Mouse (Mus musculus) adrenal gland, adult 2 months (tissue): Measurements from ENCODE around the gene Gm20715. TPM values are rescaled to one million over a fixed set of nuclear protein-coding genes. Genes with fewer than 3 reads are reported as not detected.
"Not testable (repeated sequence)": the region's sequence is repeated elsewhere in the genome, so short reads cannot be mapped to it uniquely, and the experiment has no call there.

ENCODE experiments used
- DNase-seq: peaks from one replicate; pipeline ENCODE4 v3.0.0; 2021
- polyA plus RNA-seq: library from polyadenylated mRNA; depleted of rRNA; stranded (reverse); fragments of >200 nt; gene quantifications from 2 replicates; pipeline ENCODE4 v1.2.3, GENCODE M21; 2012; rRNA removed
- total RNA-seq, 2 experiments: library from RNA; stranded (reverse); gene quantifications; 2 replicates each; pipeline ENCODE4 v1.2.3; 2021

Gm20715 gene
- total and polyA plus RNA-seq, 3 experiments = not detected

DNA sequence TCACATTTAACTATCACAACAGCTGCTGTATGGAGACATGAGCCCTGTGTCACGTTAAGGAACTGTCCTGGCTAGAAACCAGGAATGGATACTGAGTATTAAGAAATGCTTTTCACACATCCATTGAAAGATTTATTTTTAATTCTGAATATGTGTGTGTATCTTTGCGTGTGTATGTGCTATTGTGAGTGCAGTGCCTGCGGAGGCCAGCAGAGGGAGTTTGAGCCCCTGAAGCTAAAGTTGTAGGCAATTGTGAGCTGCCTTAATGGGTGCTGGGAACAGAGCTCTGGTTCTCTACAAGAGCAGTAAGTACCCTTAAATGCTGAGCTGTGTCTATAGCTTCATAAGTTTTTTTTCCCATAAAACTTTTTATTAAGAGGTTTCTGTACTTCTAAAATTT lies 19.3 kb downstream of the Gm20715 start:
- DNase-seq = no peak

DNA sequence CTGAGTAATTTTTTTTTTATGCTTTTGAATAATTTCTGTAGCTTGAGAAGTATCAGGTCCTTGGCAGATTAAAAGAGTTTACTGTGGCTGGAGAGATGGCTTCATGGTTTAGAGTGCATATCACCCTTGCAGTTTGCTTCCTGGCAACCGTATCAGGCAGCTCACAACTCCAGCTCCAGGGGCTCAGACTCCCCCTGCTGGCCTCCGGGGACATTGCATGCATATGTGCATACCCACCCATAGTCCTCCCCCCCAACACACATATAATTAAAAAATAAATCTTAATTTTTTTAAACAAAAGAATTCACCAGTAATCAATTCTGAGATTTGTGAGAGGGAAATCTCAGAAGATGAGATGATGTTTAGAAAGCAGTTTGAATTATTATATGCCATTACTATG lies 20.3 kb downstream of the Gm20715 start:
- peak; percentile 21 for DNase-seq

DNA sequence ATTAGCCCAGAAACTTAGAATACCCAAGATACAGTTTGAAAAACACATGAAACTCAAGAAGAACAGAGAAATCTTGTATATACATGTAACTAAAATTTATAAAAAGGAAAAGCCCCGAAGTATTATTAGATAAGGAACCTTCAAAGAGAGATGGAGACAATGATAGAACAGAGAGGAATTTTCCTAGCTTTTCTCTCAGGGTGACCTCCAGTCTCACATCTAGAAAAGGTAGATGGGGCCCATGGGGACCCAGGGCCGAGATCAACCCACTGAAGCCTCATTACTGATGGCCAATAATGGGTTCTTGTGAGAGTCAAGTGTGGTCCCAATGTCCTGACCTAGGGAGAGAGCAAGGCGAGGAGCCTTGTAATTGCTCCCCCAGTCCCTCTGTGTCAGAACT lies 28.3 kb downstream of the Gm20715 start, which contains the start of gene Olfr1344:
TSS of gene Olfr1344 (plus strand) at position 301 of the 400 bp plus-strand sequence.
- no peak for DNase-seq

DNA sequence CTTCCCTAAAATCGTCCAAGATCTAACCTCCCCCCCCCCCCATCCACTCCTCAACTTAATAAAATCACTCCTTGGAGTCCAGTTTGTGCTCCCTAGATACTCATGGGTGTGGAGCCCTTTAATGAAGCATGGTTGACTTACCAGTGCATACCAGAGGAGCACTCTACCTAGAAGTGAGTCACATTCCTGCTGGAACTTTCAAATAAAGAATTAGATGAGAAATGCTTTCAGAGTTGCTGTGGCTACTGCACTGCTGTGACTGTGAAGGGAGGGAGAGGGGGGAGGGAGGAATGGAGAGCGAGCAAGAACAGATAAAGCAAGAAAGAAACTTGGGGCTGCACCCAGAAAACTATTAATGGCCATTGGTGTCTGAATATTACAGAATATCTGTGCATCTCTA lies 31.1 kb downstream of the Gm20715 start:
- DNase-seq = no peak

DNA sequence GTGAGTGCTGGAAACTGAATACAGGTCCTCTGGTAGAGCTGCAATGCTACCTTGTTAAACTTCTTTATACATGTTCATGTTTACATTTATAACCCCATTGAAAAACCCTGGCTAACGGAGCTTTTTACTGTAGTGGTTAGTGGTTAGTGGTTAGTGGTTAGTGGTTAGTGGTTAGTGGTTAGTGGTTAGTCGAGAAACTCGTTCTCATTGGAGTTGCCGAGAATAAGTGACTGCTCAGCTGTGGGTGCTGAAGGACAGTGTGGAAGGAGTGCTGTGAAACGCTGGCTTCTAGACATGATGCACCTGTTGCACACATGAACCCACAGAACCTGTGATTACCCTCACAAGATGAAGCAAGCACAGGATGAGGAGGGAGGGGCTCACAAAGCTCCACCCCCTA lies 37.7 kb downstream of the Gm20715 start:
- DNase-seq = no peak

DNA sequence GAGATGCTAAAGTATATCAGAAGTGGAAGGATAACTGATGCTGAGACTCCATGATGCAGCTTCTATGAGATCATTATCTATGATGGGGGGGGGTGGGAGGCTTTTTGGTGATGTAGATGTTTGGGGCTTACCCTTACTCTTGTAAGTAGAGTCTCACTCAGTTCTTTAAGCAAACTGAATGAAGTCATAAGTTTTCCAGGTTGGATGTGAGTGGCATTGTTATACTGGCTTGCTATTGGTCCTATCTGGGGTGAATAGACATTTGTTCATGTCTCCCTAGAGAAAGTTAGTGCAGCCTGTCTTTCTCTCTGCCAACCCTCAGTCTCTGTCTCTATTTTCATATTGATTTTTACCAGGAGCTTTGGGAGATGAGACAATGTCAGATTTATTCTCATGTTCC lies 45.8 kb downstream of the Gm20715 start, which contains the start of gene Olfr1336:
TSS of gene Olfr1336 (plus strand) at position 301 of the 400 bp plus-strand sequence.
- no peak for DNase-seq

DNA sequence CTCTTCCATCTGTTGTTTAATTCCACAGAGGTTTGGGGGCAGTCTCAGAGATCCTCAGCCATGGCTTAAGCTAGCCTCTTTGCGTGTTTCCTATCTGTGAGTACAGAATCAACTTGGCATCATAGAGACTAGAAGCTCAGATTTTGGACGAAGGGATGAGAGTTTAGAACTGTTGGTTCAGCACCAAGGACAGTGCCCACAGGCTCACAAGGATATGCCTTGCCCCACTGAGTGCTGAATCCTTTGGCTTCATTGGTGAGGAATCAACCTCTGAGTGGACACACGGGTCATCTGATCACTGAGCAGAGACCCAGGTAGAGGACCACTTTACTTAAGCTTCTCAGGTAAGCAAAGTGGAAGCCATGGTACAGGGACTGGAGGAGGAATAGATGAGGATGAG lies 46.3 kb downstream of the Gm20715 start:
- no peak for DNase-seq

DNA sequence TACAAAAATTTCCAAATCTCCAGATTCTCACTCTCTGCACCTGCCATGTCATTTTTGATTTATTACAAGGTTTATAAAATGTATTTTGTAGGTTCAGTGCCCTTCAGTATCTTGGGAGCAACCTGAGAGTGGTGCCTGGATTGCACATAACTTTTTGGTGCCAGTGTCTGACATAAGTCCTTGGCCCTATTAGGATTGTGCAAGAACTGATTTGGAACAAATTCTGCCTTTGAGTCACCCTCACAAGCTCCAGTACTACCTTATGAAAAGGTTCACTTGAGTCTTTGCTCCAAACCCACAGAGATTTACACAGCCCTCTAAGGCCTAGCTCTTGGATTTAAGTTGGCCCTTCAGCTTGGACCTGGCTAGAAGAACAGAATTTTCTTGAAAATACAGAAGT lies 56.9 kb downstream of the Gm20715 start, which contains the start of gene Olfr1346:
TSS of gene Olfr1346 (plus strand) at position 151 of the 400 bp plus-strand sequence.
- peak; percentile 15 for DNase-seq

DNA sequence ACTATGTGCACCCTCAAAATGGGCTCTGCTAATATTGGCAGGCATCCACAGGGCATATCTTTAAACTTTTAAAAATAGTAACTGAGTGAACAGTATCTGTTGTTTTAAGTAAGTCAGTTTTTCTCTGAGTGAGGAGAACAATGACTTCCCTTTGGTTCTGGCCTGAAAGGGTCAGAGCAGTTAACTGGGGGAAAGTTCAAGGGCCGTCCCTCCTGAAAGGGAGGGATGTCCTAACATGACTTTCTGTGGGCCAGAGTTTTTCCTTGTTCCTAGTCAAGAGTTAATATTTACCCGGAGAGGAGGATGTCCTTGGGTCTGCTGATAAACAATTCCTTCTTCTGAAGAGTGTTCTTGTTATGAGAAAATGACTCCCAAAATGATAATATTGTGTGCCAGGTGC lies 67.6 kb downstream of the Gm20715 start:
- DNase-seq = not testable (repeated sequence)

DNA sequence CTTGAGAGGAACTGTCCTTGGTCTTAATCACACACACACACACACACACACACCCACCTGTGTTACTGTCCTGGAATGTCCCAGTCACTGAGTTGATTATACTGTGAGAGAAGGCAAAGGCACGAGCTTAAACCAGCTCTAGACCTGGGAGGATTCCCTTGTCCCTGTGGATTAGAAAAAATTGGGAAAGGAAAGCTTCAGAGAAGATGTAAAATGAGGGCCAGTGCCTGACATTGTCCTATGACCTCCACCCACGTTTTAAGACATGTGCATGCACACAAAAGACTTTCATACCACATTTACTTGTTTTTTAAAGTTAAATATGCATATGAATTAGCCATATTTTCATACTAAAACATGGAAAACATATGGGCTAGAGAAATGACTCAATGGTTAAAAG lies 76.8 kb downstream of the Gm20715 start, which contains the start of gene Olfr5:
TSS of gene Olfr5 (minus strand) at position 101 of the 400 bp plus-strand sequence.
- DNase-seq = no peak

Other genes with a start within 250 kb of the Gm20715 start
- 10 to 100 TPM; 22.5 to 31.1 TPM for gene Zfp444, start 238.1 kb upstream of the Gm20715 start, total RNA-seq
- gene Zfp444, start 238.1 kb upstream of the Gm20715 start, polyA plus RNA-seq = 50.7 and 61.8 TPM in 2 replicates
- gene Galp, start 213.2 kb upstream of the Gm20715 start, total RNA-seq = not detected
- not detected in 2 replicates for gene Galp, start 213.2 kb upstream of the Gm20715 start, polyA plus RNA-seq
- gene Zscan5b, start 188.0 kb upstream of the Gm20715 start, total RNA-seq = not detected
- gene Zscan5b, start 188.0 kb upstream of the Gm20715 start, polyA plus RNA-seq = not detected in 2 replicates
- not detected for gene Epp13, start 157.6 kb upstream of the Gm20715 start, total RNA-seq
- not detected in 2 replicates for gene Epp13, start 157.6 kb upstream of the Gm20715 start, polyA plus RNA-seq
- gene Zfp667, start 123.7 kb upstream of the Gm20715 start, total RNA-seq = 1 to 10 TPM; 6.5 to 6.6 TPM
- 0.37 and 0.45 TPM in 2 replicates for gene Zfp667, start 123.7 kb upstream of the Gm20715 start, polyA plus RNA-seq
- gene Zfp583, start 79.0 kb upstream of the Gm20715 start, total RNA-seq = 1 to 10 TPM; 2.5 to 3.5 TPM
- gene Zfp583, start 79.0 kb upstream of the Gm20715 start, polyA plus RNA-seq = 0.52 and 1.5 TPM in 2 replicates
- gene Gm3854, start 66.5 kb upstream of the Gm20715 start, total RNA-seq = 1 to 10 TPM in 1 of 2 experiments, under 1 TPM in 1; 0.58 to 1.0 TPM
- gene Gm3854, start 66.5 kb upstream of the Gm20715 start, polyA plus RNA-seq = 0.06 TPM in 1 of 2 replicates, not detected in the other
- 1 to 10 TPM; 1.9 to 3.0 TPM for gene Zfp78, start 47.0 kb upstream of the Gm20715 start, total RNA-seq
- 0.02 and 0.20 TPM in 2 replicates for gene Zfp78, start 47.0 kb upstream of the Gm20715 start, polyA plus RNA-seq
- 1 to 10 TPM; 1.4 to 2.5 TPM for gene Zfp28, start 27.0 kb upstream of the Gm20715 start, total RNA-seq
- 1.1 and 1.3 TPM in 2 replicates for gene Zfp28, start 27.0 kb upstream of the Gm20715 start, polyA plus RNA-seq
- under 1 TPM; 0.37 to 0.97 TPM for gene Smim17, start 11.6 kb upstream of the Gm20715 start, total RNA-seq
- 0.03 TPM in 2 replicates for gene Smim17, start 11.6 kb upstream of the Gm20715 start, polyA plus RNA-seq
- gene Olfr1344, start 28.4 kb downstream of the Gm20715 start, total RNA-seq = not detected
- 0.34 and 0.76 TPM in 2 replicates for gene Olfr1344, start 28.4 kb downstream of the Gm20715 start, polyA plus RNA-seq
- gene Olfr1336, start 45.9 kb downstream of the Gm20715 start, total RNA-seq = not detected
- not detected in 2 replicates for gene Olfr1336, start 45.9 kb downstream of the Gm20715 start, polyA plus RNA-seq
- gene Olfr1346, start 56.8 kb downstream of the Gm20715 start, total RNA-seq = not detected
- gene Olfr1346, start 56.8 kb downstream of the Gm20715 start, polyA plus RNA-seq = not detected in 2 replicates
- gene Olfr5, start 76.7 kb downstream of the Gm20715 start, total RNA-seq = not detected
- not detected in 2 replicates for gene Olfr5, start 76.7 kb downstream of the Gm20715 start, polyA plus RNA-seq
- gene Olfr1347, start 89.5 kb downstream of the Gm20715 start, total RNA-seq = not detected
- not detected in 2 replicates for gene Olfr1347, start 89.5 kb downstream of the Gm20715 start, polyA plus RNA-seq
- not detected for gene Olfr1348, start 98.5 kb downstream of the Gm20715 start, total RNA-seq
- not detected in 2 replicates for gene Olfr1348, start 98.5 kb downstream of the Gm20715 start, polyA plus RNA-seq
- not detected for gene Olfr1349, start 112.7 kb downstream of the Gm20715 start, total RNA-seq
- not detected in 2 replicates for gene Olfr1349, start 112.7 kb downstream of the Gm20715 start, polyA plus RNA-seq
- not detected for gene Olfr1350, start 154.6 kb downstream of the Gm20715 start, total RNA-seq
- gene Olfr1350, start 154.6 kb downstream of the Gm20715 start, polyA plus RNA-seq = not detected in 2 replicates